Mouse (Mus musculus) urinary bladder, postnatal 25 days (tissue): ENCODE results near the gene Magi2.
A peak's percentile ranks its signal among the peaks of the same experiment; 100 is the strongest.
"Not testable (repeated sequence)": the region's sequence is repeated elsewhere in the genome, so short reads cannot be mapped to it uniquely, and the experiment has no call there.

Experiments
- DNase-seq: peaks from one replicate; pipeline ENCODE4 v3.0.0; 2022; ENCODE audit warnings: low spot score

The Magi2 gene

GRCm38 (mm10) chr5:20509606-20510005, 1282.8 kb downstream of the Magi2 start:
- DNase-seq: no peak

- no peak for DNase-seq
These were observed 1285.7 kb downstream of the Magi2 start for GRCm38 (mm10) chr5:20512377-20513126.

GRCm38 (mm10) chr5:20521639-20522038, 1294.8 kb downstream of the Magi2 start:
- no peak for DNase-seq

GRCm38 (mm10) chr5:20522047-20522446, 1295.2 kb downstream of the Magi2 start:
- DNase-seq: no peak

DNA sequence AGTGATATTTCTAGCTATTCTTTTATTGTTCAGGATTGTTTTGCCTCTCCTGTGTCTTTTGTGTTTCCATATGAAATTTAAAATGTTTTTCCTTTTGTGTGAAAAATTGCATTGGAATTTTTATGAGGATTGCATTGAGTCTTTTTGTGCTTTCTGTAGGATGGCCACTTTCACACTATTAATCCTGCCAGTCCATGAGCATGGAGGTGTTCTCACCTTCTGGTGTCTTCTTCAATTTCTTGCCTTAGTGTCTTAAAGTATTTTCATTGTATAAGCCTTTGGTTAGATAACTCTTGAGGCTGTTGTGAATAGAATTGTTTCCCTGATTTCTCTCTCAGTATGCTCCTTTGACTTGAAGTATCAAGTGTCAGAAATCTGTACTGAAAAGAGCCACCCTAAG, 1296.9 kb downstream of the Magi2 start:
- DNase-seq: no peak

- DNase-seq: not testable (repeated sequence)
These were observed 1299.8 kb downstream of the Magi2 start for GRCm38 (mm10) chr5:20526588-20526987.

DNA sequence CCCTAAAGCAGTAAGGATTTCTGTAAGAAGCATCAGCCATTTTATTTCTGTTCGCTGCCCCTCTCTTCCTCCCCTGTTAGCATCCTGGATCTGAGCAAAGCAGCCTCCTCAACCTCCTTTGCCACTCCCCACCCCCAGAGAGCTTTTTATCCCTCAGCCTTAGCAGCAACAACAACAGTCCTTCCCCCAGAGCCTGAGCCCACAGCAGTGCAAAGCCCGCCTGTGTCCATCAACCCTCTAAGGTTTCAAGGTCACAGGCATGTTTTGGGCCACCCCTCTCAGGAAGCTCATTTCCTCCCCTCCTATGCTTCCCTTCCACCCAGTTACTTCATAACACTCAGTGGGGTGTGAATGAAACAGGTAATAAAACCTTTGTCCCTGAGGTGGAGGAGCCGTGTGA, 1309.7 kb downstream of the Magi2 start:
- no peak for DNase-seq

- no peak for DNase-seq
These were observed 1310.7 kb downstream of the Magi2 start for GRCm38 (mm10) chr5:20537369-20538022.

- no peak for DNase-seq
These were observed 1317.5 kb downstream of the Magi2 start for GRCm38 (mm10) chr5:20544374-20544773.

DNA sequence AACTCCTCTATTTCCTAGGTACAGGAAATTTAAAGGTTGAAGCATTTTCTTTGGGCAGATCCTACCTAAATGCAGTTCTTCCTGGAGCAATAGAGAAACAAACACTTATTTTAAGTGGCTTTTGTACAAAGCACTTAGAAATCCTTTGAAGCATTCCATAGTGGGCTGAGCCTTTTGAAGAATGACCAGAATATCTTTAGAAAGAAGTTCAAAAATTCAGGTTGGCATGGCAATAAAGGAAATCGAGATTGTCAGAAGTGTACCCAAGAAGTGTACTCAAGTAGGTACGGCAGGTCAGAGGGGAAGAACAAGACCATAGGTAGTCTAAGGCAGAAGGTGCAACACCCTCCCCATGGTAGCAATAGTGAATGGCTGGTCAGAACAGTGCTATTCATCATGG, 1332.5 kb downstream of the Magi2 start:
- no peak for DNase-seq

- no peak for DNase-seq
These were observed 1333.0 kb downstream of the Magi2 start for GRCm38 (mm10) chr5:20559821-20560220.

DNA sequence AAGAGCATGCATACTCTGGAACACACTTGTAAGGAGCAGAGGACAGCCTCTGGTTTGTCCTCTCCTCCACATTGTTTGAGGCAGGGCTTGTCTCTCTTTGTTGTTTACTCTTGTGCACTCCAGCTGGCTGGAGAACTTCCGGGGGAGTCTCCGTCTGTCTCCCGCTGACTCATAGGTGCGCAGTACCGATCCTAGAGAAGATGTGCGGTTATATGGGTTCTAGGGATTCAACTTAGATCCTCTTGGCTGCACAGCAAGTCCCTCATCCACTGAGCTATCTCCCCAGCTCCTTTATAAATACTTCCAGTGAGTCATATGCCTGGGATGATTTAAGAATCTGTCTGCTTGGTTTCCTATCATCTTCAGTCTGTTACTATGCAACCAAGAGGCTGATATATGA, 1341.6 kb downstream of the Magi2 start:
- DNase-seq: peak; percentile 4

- DNase-seq: no peak
These were observed 1342.1 kb downstream of the Magi2 start for GRCm38 (mm10) chr5:20568966-20569365.

GRCm38 (mm10) chr5:20574816-20575215, 1348.0 kb downstream of the Magi2 start:
- DNase-seq: no peak

DNA sequence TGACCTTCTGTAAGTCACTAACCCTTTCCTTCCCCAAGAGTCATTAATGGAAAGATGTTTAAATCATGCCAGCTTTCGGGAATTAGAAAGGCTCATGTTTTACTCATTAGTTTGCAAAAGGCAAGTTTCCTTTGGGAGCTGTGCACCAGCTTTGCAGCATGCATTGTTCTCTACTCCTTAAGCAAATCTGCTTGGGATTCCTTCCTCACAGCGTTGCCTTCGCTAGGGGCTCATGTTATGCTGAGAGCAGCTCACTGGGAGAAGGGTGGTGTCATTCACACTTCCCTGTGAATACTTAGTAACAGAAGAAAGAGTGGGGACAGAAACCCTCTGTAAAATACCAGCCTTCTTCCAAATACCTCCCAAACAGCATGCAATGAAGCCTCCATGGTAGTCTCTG, 1349.0 kb downstream of the Magi2 start:
- no peak for DNase-seq

DNA sequence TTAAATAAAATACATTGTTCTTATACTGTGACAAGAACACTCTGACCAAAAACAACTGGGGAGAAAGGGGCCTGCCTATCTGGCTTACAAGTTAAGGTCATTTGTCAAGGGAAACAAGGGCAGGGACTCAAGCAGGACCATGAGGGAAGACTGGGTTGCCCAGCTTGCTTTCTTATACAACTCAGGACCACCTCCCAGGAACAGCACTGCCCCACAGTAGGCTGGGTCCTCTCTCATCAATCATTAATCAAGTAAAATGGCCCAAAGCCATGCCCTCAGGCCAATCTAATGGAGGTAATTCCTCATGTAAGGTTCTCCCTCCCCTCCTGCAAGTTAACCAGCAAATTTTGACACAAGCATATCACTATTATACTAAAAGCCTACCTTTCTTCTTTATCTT, 1349.4 kb downstream of the Magi2 start:
- no peak for DNase-seq

DNA sequence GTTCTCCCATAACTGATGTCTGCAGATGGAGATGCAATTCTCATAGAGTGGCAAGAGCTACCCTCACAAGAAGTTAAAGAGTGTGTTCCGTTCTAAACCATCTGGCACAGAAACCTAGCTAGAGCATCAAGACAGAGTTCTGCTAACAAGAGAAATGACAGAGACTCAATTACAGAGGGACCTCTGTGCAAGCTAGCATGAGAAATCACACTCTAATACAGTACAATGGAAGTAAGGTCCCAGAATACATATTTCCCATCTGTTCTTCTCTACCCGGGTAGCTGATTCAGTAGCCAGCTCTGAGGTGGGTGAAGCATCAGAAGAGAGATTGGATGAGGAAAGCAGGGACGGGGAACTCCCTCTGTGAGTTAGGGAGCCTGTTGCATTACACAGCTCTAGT, 1351.8 kb downstream of the Magi2 start:
- DNase-seq: no peak

- DNase-seq: no peak
These were observed 1353.8 kb downstream of the Magi2 start for GRCm38 (mm10) chr5:20580619-20581018.

DNA sequence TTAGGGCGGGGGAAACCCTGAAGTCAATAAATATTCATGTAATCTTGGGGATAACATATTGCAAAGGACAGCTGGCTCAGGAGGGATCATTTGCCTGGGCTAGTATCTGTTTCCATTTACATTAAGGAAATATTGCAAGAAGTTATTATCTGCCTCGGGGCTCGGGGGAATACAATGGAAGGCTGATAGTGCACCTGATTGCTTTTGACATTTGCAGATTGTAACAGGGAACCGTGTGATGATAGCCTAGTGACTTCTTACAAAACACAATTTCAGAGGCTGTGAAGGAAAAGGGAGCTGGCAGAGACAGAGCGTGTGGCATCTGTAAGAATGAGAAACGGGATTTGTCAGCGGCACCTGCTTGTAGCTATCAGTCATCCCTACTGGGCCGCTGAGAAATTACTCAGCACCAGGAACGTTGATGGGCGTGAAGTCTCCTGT, 1356.2 kb downstream of the Magi2 start:
- DNase-seq: no peak

DNA sequence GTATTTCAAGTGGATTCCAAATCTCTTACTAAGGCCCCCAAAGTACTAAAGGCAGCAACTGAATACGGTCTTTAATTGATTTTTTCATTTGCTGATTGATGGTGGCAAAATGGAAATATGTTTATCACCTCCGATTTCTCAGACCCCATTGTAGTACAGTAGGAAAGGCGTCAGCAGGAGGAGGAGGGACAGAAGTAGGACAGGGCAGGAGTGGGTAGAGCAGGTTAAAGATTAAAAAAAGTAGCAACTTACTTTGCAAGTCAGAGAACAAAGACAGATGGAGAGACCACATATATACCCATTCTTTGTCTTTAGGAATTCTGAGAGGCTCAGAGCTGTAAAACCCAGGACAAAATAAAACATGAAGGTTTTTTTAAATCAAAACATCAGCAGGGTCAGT, 1356.8 kb downstream of the Magi2 start:
- no peak for DNase-seq

DNA sequence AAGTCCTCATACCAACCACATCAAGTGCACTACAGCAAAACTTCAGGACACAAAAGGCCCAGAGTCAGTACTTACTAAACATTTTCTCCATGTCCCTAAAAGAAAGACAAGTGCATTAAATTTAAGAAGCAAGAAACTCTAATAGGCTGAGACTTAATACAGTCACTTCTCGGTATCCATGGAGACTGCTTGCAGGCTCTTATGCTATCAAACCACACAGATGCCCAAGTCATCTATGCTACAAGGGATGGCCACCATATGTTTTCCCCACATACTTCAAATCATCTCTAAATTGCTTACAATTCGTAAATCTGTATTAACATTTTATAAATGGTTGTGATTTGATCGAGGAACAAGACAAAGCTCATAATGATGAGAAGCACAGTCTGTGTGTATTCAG, 1357.9 kb downstream of the Magi2 start:
- DNase-seq: no peak

DNA sequence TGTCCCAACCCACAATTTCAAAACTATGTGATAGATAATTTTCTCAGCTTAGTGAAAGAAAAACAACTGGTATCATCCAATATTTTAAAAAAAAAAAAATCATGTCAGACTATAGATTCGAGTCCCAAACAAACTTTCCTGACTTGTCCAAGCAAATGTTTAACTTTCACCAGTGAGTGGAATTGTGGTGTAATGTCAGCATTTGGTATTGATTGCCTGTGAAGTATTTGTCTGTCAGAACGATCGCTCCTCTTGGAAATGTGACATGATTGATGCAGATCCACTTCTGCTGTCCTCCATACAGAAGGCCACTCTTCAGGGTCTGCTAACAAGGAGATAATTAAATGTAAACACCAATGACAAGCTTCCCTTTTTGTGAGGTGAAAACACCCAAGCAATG, 1362.9 kb downstream of the Magi2 start:
- no peak for DNase-seq

- DNase-seq: no peak
These were observed 1371.4 kb downstream of the Magi2 start for GRCm38 (mm10) chr5:20598196-20598595.
